Mouse (Mus musculus) kidney, adult 2 months (tissue): ENCODE data around the gene Uhrf1.

Experiments
- CTCF ChIP-seq: fragments of 200-500 bp; conservative IDR thresholded peaks from 2 replicates; pipeline ENCODE4 v1.5.1; 2011; ENCODE audit warnings: low read depth, mild to moderate bottlenecking, control low read depth, low read length, moderate library complexity, mixed read lengths; ENCODE audit not compliant: insufficient read depth, insufficient read length
- POLR2A ChIP-seq: fragments of 200-500 bp; IDR thresholded peaks from one replicate; pipeline ENCODE4 v1.6.1; 2011; ENCODE audit warnings: low read depth, low read length, control low read depth

- TF ChIP-seq POLR2A (no peak), CTCF (no peak)
Observed at GRCm38 (mm10) chr17:56348128-56348527, 45.0 kb downstream of the Uhrf1 start.
